Mouse (Mus musculus) left cerebral cortex, adult 18-20 months (tissue): ENCODE results near the gene Otx2. TPM values are rescaled to one million over a fixed set of nuclear protein-coding genes. Genes with fewer than 3 reads are reported as not detected.

Experiments
- DNase-seq, 2 experiments: peaks; one replicate each; pipeline ENCODE4 v3.0.0; 2021 to 2022; ENCODE audit warnings: low spot score in 2 of 2, mixed read lengths in 1 of 2
- total RNA-seq, 2 experiments: library from RNA; stranded (reverse); gene quantifications; 2 replicates each; pipeline ENCODE4 v1.2.3; 2021

Otx2 gene
- total RNA-seq, 2 experiments from 2014 or later: 0.35 TPM; not detected in 1

DNA sequence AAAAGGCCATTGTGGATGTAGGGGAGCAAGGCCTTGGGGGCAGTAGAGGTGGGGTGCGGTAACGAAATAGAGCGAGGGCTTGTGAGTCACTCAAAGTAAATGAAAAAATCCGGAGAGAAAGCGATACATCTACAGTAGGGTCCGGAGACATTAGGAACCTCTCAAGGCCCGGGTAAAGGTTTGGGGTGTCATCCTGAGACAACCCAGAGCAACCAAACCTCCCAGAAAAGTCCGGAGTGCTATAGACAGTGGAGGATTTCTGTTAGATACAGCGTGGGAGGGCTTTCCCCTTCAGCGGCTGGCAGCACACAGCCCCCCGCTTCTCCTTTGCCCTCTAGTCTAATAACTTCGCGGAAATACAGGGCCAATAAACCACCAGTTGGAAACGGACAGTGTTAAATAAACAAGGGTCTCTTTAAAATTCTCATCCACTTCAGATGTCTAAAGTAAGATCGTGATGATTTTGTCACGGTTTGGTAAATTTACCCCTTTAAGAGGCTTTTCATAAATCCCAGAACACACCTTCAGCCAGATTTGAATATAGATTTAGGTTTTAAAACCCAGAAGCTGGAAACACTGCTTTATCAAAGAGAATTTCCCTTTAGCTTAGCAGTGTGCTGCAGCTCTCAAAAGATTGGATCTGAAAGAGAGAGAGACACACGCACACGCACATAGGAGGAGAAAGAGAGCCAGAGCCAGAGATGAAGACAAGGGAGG lies 3.9 kb downstream of the Otx2 start:
- DNase-seq: no peak

DNA sequence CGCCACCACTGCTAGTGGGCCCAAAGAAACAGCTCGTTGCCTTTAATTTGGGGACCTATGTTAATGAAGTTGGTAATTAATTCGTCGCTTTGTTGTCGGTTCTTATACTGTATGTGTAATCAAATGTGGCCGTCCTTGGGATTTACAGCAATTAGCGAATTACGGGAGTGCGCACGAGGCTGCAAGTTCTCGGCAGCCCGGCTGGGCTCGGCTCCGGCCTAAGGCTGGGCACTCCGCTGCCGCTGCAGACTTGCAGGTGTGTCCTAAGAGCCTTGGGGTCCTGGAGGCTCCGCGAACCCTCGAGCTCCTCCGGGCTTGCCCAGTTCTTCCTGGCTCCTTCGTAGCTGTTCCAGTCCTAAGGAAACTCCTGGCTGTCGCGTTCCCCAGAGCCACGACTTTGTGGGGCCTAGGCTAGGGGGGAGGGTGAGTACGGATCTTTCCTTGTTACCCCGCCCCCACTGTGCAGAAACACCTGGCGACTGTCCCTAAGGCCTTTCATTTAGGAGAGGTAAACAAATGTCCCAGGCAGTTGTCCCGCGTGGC lies 4.8 kb downstream of the Otx2 start:
- DNase-seq: no peak

DNA sequence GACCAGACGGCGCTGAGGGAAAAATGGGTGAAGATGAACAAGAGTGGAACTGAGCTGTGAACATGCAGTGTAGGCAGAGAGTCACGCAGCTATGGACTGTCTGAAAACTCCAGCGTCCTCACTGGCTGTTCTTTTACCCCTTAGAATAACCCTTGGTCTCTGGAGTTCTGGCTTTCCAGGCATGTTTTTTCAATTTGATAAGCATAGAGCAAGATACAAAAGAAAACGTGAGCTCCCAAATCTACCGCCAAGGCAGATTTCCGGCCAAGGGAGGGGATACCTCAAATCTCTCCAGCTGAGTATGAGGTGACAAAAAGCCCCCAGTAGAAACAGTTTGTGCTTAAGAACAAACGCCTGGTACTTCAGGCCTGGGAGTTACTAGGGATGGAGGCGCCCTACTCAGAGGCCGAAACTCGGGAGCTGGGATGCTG lies 5.6 kb downstream of the Otx2 start:
- DNase-seq: no peak

DNA sequence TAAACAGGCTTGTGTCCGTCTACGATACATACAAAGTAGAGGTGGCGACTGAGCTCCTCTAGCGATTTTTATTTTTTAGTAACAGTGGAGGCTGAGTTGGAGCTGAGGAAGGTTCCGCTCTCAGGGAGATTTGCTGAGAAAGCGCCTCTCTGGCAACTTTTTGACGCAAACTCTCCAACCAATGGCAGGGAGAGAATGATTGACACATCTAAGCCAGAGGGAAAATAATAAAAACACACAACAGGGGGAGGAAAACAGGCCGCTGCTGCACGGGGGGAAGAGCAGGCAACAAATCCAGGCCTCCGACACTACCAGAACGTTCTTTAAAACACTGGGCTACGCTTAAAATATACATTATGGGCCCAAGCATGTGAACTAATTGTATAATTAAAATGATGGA lies 6.2 kb downstream of the Otx2 start:
- no peak for DNase-seq

DNA sequence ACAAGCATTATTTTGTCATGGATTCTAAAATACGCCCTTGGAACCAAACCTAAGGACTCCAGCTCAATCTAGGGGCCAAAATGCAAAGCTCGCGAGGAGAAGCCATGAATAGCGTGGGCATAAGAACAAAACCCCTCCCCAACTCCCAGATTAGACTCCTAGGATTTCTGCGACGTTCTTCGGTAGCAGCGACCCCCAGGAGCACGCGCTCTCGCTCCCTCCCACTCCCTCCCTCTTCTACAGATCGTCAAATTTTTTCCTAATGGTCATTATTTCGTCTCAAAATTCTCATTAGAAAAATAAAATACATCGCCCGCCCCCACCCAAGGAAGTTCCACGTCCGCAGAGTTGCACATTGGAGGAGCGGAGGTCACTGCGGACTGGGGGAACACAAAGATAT lies 6.8 kb downstream of the Otx2 start:
- no peak for DNase-seq

DNA sequence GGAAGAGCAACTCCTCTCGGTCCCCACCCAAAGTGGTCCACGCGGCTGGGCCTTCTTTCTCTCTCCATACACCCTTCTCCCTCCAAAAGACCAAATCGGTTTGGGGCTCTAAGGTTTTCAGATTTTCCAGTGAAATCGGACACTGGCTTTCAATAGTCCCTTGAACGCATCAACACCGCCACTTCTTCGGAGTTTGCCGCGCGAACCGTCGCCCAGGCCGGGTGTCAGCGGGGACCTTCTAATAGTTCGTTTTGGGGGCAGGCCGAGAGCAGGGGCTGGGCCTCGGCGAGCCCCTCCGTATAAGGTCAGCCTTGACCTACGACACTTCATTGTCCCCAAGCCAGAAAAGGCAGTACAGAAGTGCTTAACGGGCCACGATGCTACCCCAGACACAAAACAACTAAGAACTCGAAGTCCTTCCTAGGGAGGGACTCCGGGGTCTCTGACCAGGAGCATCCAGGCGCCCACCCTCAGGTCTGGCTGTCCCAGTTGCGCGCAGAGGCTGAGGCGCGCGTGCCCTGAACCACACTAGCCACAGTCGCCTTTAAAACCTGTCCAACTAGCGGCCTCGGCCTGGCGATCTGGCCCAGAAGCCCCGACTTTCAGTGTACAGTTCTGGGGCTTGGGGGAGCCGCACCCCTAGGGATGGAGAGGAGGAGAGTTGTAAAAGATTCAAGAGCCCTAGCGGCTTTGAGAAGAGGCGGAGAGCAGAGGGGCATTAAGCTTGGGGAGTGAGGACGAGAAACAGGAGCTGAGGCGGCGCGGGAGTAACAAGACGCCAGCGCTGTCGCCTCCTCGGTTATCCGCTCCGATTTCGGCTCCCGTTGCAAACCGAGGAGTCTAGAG lies 7.6 kb downstream of the Otx2 start:
- DNase-seq: no peak

DNA sequence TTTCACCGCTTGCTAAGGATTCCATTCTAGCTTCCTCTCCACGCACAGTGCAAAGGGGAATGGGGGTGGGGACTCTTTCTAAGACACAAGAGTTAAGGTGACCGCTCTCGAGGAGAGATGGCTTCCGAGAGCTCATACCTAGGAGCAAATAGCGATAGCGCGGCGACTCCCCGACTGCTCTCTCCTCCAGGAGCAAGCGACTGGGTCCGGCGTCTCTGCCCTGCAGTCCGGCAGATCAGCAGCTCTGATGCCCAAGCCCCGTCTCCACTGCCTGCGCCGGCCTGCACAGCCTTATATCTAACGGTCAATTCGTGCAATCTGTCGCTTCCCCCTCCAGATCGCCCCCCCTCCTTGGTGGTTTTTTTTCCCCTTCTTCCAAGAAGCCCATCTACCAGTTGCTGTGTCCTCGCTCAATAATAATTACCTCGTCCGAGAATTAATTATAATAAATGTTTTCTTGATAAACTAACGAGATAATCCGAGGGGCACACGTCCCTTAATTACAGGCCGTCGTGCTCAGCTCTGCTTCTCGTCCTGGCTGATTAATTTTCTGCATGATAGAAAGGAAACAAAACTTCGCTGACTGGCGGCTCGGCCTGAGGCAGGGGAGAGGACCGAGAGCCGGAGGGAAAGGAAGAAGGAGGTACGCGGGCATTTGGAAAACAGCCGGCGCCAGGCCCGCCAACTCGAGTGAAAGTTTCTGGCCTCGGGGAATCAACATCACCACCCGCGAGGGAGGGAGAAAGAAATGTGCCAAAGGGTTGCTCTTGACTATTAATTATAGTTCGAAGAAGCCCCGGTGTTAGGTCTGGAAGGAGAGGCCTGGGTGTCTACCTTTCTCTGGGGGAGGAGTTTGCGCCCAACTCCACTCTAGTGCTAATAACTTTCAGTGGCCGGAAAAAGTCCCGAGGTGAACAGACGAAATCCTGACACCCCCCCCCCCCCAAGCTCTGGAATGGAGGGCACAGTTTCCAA lies 8.5 kb downstream of the Otx2 start:
- no peak for DNase-seq

DNA sequence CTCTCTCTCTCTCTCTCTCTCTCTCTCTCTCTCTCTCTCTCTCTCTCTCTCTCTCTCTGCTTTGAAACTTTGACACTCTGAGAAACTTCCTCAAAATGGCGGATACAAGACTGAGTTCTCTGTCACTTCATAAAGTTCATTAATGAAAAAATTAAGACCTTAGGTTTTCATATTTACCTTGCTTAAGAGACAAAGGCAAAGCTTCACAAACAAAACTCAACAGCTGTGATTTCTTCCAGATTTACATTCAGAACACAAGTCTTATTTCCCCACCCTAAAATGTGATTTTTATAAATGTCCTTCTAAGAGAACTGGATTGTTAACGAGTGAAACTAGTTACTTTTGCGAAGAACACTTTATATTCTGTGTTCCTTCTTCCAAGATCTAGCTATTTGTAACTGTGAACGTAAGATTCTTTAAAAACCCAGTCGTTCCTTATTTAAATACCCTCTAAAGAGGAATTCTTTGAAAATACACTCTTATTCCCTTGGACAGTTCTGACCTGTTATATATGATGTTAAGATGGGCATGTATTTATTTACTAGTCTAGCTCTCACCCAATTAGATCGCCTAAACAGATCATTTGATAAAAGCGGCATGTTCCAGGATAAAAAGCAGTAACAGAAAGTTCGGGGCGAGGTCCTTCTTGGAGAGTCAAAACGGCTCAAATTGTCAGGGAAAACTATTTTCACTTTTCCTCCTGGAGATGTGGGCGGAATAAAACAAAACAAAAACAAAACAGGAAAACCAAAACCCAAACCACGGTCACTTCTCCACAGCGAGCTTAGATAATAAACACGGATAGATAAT lies 9.4 kb downstream of the Otx2 start:
- DNase-seq: no peak

DNA sequence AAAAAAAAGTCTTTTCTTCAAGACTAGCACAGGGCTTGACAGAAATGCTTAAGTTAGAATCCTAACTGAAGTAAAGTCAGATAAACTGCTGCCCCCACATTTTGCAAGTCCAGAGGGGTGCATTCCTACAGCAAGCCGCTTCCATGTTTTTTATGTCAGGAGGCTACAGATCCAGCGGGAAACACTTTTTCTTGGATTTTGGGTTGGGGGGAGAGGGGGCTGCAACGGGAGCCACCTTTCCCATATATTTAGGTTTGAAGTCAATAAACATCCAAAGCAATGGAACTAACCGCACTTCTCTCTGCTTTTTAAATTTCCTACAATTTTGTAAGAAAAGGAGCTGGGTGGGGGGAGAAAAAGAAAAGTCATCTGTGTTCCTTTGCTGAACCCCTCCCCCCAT lies 10.1 kb downstream of the Otx2 start:
- DNase-seq: no peak

DNA sequence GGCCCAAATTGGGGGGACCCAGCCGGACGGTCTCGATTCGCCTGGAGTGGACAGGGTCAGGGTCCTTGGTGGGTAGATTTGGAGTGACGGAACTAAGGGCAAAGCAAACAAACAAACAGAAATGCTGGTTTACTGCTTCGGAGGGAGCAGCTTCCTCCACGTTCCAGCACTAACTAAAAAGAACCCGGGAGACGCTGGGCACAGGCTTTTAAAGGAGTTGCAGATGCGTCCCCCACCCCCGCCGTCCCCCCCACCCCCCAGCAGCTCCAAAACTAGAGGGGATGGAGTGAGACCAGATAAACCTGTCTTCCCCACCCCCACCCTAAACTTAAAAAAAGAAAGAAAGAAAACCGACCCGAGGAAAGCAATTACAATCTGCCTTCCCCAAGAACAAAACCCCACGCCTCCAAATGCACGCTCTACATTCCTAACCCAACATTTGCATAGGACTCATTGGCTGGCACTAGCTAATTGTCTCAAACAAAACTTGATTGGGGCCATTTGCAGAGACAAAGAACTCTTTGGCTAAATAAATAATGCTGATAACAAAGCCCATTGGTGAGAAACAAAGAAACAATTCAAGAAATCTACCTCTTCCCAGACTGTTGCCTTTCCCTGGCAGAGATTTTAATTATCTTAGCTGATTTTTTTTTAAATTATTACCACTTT lies 10.9 kb downstream of the Otx2 start:
- no peak for DNase-seq

DNA sequence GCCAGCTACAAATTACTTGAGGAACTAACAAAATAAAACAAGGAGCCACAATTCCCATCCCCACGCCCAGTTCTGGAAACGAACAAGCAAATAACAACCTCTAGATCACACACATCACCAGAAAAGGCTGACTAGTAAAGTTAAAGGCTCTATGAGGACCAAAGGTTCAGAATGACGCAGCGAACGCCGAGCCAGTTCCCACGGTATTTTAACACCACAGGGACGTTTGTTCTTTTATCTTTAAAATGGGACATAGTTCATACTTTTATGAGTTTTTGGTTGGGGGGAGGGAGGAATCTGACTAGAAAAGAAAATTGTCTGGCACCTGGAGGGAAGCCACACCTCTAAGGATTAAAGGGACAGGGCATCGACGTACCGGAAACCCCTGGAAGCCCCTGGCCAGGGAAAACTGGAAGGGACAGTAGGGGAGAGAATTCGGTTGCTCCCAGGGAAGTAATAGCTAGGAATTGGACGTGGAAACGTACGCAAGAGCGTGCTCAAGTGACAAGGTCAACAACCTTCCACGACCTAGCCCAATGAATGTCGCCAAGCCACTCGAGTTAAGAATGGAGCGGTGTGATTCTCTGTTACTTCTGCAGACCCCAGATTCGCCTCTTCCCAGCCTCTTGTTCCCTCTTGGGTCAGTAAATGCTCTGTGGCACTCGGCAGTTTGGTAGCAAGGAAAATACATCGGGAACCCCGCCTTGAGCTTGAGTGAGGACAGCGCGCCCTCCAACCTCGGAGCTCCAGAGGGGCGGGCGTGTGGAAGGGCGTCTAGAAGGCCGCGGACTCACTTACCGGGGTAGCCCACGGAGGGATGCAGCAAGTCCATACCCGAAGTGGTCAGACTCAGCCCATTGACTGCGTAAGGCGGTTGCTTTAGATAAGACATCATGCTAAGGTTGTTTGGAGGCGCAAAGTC lies 11.7 kb downstream of the Otx2 start:
- DNase-seq: no peak

DNA sequence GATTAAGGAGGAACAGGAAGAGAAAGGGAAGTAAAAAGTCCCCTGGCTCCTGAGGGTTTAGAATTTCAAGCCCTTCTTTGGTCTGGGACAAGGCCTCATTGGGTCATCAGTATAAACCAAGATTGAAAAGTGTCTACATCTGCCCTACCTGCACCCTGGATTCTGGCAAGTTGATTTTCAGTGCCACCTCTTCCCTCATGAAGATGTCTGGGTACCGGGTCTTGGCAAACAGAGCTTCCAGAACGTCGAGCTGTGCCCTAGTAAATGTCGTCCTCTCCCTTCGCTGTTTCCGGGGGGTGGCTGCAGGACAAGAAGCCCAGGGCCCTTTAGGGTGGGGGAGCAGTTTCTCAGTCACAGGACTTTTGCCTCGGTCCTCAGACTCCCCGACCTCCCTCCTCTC lies 12.5 kb downstream of the Otx2 start:
- no peak for DNase-seq

DNA sequence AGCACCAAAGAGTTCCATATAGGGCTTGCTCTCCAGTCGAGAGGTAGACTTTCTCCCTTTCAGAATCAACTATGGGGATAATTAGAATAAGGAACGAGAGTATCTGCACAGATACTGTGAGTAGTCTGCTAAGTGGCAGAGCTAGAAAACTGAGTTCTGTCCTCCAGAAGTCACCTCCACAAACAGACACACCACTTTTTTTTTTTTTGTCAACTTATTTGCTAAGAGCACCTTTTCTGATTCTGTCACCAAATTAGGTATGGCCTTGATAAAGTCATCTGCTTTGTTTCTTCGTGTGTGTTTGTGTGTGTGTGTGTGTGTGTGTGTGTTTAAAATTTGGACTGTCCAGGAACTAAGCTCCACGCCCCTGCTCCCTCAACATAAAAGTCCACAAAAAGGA lies 13.0 kb downstream of the Otx2 start:
- DNase-seq: no peak

DNA sequence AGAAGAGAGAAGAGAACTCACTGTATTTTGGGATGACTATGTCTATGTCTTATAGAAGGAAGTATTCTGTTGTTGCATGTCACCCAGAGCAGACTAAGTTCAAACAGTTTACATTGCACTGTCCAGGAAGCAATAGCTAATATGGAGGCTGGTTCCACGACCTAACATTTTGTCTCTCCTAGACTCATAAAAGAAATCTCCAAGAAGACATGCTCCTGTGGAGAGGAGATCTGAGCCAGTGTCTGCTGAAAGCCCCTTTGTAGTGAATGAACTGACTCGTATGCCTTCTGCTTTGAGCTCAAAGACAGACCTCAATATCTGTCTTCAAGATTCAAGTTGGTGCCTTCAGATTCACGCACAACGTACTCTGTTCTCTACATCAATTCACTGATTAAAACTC lies 14.0 kb downstream of the Otx2 start:
- DNase-seq: no peak

DNA sequence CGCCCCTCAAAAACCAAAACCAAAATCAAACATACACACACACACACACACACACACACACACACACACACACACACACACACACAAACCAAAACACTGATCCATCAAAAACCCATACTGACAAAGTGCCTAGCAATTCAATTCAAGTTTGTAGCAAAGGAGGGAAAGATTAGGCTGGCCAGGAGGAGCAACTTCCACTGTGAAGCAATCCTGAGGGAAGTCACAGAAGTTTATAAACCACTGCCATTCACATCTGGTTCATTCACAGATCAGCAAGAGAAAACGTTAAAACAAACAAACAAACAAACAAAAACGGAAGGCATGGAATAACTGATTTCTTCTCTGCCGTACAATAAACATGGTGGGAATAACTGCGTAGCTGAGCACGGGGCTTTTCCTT lies 16.4 kb downstream of the Otx2 start:
- DNase-seq: no peak

DNA sequence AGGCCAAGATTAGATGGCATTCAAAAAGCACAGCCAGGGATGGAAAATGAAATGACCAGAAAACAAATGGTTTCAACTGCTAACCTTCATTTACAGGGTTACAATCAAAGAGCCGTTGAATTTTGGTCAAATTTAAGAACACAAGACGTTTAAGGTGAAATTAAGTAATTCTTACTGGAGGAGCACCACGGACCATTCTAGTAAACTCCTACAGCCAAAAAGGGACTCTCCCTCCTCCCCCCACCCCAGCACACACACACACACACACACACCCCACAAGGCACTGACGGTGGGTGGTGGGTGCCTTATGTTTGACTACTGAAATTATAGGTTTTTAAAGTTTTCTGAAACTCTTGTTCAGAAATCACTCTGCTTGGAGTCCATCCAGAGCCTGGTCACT lies 16.9 kb downstream of the Otx2 start:
- DNase-seq: no peak

DNA sequence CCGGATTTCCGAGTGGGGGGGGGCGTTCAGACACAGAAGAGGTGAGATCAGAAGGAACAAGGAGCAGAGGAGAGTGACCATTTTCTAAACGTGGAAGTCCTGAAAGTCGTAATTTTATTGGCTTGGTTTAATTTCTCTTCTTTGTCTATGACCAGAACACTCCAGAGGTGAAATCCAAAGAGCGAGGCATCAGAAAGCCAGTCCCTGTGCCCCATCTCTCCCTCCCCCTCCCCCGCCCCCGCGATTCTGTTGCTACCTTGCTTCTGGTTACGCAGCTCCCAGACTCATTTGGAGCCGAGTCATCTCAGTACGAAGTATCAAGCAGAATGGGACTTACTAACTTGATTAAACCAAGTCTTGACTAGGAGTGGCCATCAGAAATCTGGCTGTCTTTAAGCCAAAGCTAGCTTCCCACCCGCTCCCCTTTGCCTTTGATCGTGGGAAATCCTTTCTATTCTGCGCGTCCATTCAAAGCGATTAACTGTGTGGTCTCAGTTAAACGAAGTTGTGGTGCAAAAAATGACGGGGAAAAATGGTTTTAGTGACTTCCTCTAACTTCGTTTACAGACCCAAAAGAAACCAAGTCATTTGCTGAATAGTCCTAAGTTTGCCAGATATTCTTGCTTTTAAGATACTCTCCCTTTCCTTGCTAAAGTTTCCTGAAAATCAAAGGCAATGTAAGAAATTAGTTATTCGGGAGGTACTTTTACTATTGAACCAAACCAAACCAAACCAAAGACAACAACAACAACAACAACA lies 17.6 kb downstream of the Otx2 start:
- no peak for DNase-seq
